Mouse (Mus musculus): ENCODE data around the gene Esrrg. TPM values are rescaled to one million over a fixed set of nuclear protein-coding genes. Genes with fewer than 3 reads are reported as not detected.
A peak's percentile ranks its signal among the peaks of the same experiment; 100 is the strongest.

Gene Esrrg
- polyA plus RNA-seq, 1 experiment, result 0.60 TPM

DNA sequence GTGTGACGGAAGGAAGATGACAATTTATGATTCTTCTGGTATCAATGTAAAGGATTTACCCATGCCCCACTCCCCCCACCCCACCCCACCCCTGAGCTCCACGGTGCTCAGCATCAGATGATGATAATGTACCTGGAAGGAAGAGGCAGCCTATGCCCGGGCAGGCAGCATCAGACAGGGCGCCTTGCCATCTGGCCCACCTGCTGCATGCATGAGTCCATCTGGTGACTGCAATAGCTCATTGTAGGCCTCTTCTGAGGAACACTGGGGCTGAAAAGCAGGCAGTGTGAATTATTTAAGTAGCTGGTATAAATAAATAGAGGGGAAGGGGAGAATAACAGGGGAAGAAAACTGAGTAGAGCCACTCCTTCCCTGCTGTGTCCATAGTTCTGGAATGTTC is 405.8 kb downstream of the Esrrg start:
- 68% methylated on average over 4 of the region's 4 CpGs for WGBS
- DNase-seq (ENCODE audit: low read depth, low spot score), result no peak

DNA sequence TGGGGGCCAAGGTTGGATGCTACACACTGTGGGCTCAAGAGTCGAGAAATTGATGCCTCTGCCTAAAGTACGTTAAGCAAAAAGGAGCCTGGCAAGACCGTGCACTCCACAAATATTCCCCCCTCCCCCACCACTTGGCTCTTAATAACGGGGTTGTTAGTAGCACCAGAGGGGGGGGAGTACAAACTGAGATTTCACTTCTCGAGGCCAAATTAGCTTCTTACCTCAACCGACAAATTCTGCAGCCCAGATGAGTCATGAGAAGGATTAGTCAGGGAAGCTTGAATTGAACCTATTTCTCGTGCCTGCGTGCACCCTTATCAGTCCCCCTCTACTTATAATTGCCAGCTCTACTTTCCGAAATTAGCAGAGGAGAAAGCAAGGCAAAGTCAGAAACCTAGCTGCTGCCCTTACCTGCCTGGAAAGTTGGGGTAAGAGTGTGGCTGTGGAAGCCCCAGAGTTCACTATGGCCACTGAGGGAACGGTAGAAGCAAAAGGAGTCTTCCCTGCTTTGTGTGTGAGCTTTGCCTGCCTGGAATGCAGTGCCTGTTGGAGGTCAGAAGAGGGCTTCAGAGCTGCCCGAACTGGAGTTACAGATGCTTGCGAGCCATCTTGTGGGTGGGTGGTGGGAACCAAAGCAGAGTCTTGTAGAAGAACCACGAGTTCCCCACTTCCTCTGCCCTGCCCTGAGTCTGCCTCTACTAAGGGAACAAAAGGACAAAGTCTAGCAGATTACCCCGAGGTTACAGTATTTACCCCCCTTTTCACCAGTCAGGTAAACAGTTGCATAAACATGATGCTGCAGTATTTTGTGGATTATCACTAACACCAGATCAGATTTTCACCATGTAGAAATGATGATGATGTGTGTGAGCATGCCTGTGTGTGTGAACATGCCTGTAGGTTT is 409.6 kb downstream of the Esrrg start:
- DNase-seq (ENCODE audit: low read depth, low spot score), result no peak
- 46% methylated on average over 14 of the region's 14 CpGs for WGBS

DNA sequence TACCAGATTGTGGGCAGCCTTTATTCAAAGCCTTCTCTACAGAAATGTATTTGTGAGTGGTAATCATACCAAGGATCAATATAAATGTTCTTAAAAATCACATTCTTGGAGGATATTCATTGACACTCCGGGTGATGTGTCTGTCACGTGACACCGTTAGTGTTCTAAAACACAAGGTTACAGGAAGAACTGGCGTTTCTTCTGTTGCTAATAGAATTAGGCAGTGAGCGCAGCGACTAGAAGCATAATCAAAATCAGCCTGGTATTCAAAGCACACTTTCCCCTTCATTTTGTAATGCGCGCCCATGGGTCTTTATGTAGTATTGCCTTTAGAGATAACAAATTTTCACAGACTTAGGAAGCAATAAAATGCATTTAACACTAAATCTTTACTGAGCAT is 420.6 kb downstream of the Esrrg start:
- 43% methylated on average over 8 of the region's 8 CpGs for WGBS
- DNase-seq (ENCODE audit: low read depth, low spot score), result no peak

DNA sequence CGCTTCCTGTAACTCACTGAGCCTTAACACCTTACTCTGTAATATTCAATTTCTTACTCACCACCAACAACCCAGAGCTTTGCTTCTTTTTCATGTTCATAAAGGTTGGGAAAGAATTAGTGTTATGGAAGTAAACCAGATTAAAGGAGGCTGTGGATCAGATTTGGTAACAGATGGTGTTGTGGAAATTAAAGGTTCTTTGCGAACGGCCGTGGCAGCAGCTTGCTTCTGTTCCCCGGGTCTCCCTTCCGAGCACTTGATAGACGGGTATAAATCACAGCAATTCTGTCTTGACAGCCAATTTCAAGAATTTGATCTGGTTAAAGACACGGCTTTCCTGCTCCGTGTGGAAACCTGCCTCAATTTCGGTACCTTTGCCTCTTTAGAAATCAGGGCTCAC is 421.5 kb downstream of the Esrrg start:
- 71% methylated on average over 10 of the region's 10 CpGs for WGBS
- no peak for DNase-seq (ENCODE audit: low read depth, low spot score)

DNA sequence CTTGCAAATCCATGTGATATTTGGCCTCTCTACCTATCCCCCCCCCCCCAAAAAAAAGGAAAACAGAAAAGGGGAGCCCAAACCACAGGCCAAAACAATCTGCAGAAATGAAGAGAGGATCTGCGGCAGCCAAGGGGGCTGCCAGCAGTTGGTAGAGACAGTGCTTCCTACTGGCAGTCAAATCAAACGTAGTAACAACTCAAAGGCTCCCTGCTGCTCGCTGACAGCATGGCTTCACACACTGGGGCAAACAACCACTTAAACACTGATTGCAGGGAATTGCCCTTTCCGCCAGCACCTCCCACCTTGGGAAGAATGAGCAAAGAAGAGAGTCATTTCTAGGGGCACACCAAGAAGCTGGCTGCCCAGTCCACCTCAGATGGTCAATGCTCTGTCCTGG is 422.7 kb downstream of the Esrrg start:
- DNase-seq (ENCODE audit: low read depth, low spot score), result no peak
- WGBS, result 67% methylated on average over 4 of the region's 4 CpGs

DNA sequence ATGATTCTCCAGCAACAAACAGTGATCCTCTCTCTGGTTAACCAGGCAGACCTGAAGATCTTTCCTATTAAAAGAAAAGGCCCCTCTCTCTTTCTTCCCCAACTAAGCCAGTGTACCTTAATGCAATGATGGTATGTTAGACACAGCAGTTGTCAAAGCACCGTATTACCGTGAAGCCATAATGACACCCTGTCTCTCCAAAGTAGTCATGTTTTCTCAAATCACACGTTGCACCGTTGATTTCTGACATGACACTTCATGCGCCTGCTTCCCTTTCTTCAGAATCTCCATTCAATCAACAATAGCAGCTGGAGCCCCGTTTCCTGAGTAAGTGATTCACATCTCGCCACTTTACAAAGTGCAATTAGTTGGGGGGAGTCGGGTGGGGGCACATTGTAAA is 427.4 kb downstream of the Esrrg start:
- DNase-seq (ENCODE audit: low read depth, low spot score), result no peak
- WGBS, result 57% methylated on average over 8 of the region's 8 CpGs

DNA sequence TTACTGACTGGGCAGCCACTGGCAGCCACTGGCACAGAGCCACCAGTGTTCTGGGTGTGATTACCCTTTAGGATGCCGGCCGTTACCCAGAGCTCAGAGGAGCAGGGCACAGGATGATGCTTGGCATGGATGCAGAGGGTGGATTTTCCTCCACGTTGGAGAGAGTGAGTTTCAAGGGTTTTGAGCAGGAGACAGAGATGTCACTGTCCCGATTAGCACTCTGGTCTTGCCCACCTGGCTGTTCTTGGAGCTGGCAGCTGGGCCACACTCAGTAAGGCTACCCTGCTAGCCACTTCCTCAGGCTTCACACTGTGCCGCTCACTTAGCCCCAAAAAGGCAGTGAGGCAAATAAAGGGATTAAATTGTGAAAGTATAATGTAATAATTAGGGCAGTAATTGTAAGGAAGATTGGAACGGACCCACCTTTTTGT is 438.1 kb downstream of the Esrrg start:
- WGBS, result 74% methylated on average over 6 of the region's 6 CpGs
- no peak for DNase-seq (ENCODE audit: low read depth, low spot score)

DNA sequence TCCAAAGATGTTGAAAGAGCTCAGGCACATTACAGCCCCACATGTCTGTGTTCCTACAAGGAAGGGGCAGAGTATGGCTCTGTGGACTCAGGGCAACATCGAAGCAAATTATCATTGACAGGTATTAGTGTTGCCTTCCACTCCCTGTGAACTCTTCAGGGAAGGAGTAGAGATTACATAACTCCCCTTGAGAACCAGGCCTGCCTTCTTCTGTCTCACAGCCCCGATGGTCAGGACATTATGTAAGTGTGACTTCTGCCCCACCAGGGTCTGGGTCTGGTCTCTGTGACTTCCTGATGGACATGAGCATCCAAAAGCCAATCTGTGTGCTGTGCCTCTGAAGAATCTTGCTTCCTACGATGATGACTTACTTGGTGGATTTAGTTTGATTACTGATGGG is 438.6 kb downstream of the Esrrg start:
- DNase-seq (ENCODE audit: low read depth, low spot score), result no peak
- 64% methylated on average over 3 of the region's 3 CpGs for WGBS

DNA sequence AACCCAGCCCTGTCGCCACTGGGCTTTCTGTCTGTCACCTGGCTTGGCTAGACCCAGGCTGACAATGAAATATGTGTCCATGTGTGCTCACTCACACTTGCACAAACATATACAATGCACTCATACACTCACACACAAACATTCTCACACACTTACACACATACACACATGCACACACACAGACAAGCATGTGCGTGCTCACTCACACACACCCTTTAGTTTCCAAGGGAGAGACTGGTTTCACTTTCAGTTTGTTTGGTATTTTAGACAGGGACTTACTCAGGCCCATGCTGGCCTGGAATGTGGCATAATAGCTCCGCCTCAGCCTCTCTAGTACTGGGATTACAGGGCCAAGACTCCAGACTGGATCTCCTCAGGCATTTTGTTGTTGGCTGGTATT is 447.3 kb downstream of the Esrrg start:
- WGBS, result 24% methylated on average over 3 of the region's 3 CpGs
- peak; percentile 19 for DNase-seq (ENCODE audit: low read depth, low spot score)

DNA sequence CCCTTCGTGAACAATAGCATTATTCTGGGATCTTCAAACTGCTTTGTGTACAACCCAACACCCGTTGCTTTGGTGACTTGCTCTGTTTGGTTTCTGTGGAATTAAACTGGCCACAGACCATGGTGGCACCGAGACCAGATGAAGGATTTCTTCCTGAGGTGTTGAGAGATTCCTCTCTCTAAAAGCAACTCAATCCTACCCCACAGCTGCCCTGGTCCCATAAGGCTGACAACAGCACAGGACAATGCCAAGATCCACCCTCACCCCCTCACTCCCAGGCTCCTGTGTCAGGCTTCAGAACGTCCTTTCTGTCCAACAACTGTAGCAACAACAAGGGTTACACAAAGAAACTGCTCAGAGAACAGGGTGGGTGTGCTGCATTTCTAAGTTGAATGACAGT is 449.3 kb downstream of the Esrrg start:
- no peak for DNase-seq (ENCODE audit: low read depth, low spot score)
- 77% methylated on average over 4 of the region's 4 CpGs for WGBS

DNA sequence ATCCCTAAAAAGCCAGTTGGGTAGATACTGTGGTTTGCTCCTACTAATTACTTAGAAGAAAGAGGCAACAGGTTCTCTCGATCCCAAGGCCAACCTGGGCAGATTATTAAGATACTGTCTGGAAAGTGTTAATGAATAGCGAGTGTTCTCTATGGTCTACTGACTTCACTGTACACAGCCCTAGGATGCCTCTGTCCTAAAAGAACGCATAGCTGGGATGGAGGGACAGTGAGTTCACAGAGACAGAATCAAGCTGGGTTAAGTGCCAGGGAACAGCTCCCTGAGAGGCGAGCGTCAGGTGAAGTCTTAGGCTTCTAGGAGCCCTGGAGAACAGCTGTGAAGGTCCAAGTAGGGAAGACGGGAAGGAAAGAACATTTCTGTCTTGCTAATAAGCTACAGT is 450.4 kb downstream of the Esrrg start:
- no peak for DNase-seq (ENCODE audit: low read depth, low spot score)
- 88% methylated on average over 6 of the region's 6 CpGs for WGBS

DNA sequence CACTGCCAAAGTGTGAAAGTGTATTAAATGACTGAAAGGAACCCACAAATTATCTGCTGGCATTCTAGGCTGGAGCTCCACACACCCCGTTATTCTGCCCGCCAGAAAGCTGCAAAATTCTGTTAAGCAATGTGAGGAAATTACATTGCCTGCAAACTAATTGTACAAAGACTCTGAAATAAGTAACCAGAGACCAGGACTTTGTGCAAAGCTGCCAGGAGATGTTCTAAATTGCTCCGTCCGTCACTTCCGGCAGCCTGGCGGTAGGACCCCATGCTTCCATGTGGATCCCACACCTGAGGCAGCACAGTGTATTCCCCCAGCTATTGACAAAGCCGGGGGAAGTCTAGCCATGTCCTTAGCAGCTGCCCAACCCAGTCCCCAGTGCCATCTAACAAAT is 451.9 kb downstream of the Esrrg start:
- whole genome bisulfite sequencing, result 95% methylated on average over 7 of the region's 7 CpGs
- DNase-seq (ENCODE audit: low read depth, low spot score), result no peak

DNA sequence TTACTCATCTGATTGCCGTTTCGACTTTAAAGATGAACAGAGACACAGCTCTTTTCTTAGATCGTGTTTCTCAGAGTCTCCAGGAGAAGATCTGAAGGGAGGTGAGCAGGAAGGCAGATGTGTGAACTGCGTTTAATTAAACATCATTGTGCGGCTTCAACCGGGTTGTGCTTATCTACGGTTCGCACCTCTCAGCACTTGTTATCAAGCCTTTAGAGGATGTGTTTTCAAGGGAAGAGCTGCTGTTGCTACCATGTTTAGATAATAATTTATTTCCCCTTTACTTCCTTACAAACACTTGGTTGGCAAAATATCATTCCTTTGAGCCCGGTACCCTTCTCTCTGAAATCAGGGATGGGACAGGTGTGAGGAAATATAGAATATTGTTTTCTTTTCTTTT is 460.2 kb downstream of the Esrrg start:
- 79% methylated on average over 9 of the region's 9 CpGs for WGBS
- no peak for DNase-seq (ENCODE audit: low read depth, low spot score)

DNA sequence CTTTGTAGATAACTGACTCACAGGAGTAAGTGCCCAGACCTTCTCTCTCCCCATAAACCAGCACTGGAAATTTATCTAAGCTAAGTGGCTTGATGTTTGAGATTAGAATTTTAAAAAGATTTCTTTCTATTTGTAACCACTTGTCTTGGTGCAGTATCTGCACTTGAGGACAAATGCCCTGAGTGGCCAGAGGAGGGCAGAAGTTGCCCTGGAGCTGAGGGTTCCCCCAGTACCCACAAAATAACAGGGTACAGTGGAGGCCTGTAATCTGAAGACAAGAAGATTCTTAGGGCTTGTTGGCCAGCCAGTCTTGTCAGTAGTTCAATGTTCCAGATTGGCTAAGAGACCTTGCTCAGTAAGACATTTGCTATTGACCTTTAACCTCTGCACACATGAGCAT is 461.3 kb downstream of the Esrrg start:
- no peak for DNase-seq (ENCODE audit: low read depth, low spot score)

DNA sequence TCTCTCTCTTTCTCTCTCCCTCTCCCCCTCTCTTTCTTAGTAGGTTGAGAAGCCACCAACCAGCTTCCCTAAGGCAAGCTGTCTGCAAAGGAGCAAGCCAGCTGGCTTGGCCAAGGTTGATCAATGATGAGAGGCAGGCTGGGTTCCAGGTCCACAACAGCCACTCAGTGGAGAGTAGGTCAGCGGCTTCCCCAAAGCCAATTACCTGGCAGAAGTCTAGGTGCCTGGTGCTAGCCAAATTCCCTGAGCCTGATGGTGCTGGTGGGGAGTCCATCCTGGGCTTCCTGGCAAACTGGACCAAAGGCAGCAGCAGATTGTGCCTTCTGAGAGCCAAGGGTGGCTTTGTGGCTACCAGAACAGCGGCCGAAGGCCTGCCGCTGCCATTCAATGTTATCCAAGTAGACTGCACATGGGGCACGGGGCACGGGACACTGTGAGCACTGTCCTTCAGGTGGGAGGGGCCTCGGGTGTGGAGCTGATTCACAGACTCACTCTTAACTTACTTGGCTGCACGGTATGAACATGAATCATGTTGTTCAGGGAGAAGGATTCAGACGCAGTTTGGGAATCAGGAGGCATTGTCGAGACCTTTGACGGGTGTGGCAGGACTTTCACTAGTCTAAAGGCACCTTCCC is 469.1 kb downstream of the Esrrg start:
- 72% methylated on average over 11 of the region's 11 CpGs for WGBS
- DNase-seq (ENCODE audit: low read depth, low spot score), result no peak

DNA sequence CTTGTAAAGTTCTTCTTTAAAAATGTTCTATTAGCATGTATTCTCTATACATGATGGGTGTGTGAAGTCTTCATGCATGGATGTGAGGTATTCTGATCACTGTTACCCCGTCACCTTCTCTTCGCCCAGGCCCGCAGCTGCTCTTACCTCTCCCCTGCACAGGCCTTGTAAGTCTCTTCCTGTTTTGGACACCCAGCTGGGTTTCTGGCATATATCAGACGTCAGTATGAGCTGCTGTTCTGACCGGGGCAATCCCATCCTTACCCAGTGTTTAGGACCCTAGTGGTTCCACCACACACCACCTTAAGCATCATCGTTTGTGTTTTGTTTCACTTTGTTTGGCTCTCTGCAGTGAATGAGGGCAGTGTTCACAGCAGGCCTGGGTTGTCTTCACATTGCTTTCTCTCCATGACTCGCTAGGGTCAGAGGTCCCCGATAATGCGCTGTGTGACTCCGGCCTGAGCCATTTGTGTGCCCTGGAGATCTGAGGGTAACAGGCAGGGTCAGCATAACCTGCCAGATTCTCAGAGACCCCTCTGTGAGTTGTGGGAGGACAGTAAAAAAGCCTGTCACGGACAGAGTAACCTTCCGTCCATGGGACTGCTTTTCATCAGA is 471.8 kb downstream of the Esrrg start:
- no peak for DNase-seq (ENCODE audit: low read depth, low spot score)
- whole genome bisulfite sequencing, result 82% methylated on average over 12 of the region's 12 CpGs

DNA sequence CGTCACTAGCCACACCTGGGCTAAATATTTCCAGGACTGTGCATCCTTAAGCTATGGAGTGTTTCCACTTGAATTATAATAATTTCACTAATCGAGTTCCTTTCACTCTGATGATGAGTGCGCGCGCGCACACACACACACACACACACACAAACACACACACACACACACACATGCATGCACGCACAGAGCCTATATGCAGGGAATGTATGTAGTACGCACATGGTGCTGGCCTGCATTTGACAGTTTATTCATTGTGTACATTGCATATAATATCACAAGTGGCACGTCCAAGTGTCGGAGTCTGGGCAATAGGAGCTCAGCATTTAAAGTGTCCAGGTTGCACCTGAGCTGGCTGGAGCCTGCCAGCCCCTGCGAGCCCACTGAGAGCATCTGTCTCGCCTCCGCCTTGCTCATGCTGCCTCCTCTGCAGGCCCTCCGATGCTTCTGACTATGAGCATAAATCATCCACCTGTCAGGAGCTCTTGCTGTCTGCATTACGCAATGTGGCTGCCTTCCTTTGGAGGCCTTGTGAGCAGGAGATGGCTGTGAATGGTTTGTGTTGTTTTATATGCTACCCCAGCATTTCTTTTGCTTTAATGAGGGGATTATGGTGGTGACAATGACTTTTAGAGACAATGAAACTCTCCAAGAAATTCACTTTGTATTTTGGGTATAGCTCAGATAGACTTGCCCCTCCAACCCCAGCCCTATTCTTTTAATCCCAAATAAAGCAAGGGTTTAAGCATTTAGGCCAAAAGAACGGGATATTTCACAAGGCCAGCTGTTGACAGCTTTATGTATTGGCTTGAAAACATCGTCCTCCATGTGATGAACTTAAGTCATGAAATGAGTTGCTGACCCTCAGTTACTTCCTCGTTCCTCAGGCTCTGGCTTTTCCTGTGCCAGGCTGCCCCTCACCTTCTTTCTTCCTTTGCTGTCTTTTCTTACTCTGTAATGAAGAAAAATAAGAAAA is 474.4 kb downstream of the Esrrg start:
- DNase-seq (ENCODE audit: low read depth, low spot score), result no peak
- 78% methylated on average over 18 of the region's 18 CpGs for WGBS

DNA sequence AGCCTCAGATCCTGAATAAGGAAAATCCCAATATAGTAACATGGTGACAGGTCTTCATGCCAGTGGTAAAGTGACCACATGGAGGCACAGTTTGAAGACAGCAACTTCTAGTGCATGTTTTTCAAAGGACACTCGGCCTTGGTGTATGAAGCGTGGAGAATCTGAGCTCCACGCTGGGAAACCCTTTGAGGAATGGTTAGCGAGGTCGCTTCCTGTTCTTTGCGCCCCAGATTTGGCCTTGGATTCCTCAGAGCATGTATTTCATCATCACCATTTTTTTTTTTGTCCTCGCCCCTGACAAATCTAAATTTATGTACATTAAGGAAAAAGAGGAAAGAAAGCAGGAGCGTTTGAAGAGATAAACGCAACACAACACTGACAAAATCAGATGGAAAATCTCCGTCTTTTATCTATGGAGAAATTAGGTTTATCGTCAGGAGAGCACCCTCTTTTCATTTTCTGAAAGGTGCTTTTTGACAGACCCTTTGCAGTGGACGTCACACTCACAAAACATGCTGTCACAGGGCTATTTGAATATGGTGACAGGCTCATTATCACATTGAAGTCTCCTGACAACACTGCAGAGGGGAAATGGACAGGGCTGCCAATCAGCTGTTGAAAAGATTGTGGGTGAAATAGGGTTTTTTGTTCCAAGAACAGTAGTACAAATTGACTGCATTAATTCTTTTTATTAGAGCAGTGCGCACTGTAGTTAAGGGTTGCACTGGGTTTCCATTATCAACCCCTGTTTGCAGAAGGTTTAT is 476.7 kb downstream of the Esrrg start:
- 88% methylated on average over 13 of the region's 13 CpGs for WGBS
- no peak for DNase-seq (ENCODE audit: low read depth, low spot score)

DNA sequence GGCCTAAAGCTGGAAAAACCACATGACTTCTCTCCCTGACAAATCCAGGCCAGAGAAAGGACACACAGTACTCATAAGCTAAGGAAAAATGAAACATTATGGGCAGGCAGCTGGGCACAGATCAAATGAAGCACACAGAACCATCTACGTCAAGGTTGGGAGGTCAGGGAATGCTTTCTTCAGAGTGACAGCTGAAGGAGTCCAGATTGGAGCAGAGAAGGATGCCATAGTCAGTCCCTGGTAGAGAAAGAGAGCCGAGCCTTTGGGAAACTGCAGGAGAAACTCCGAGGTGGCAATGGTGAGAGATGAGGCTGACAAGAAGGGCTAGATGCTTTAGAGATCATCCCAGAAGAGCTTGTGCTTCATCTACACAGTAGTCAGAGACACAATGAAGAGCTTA is 485.1 kb downstream of the Esrrg start:
- no peak for DNase-seq (ENCODE audit: low read depth, low spot score)
- 73% methylated on average over 3 of the region's 3 CpGs for whole genome bisulfite sequencing
